Mouse (Mus musculus): ENCODE results near the gene Hspa12b. TPM values are rescaled to one million over a fixed set of nuclear protein-coding genes. Genes with fewer than 3 reads are reported as not detected.
A peak's percentile ranks its signal among the peaks of the same experiment; 100 is the strongest.

Gene Hspa12b
- polyA plus RNA-seq, 1 experiment from 2014 or later = 2.1 TPM

- Histone ChIP-seq H3K36me3 (no peaks in the 10 kb centered on the region), H3K4me3 (replicated peaks) (no peak overlapping the region), H3K4me1 (replicated peaks) (peaks cover 90% of the 10 kb centered on the region), H3K9me3 (replicated peaks) (no peaks in the 10 kb centered on the region), H3K9ac (peak overlapping the region; percentile 82), H3K27ac (peak overlapping the region; percentile 86), H3K27me3 (peaks cover 8% of the 10 kb centered on the region; the same call in 1 of the 2 replicates), H3K4me2 (peak overlapping the region; percentile 92)
- WGBS (ENCODE audit: insufficient replicate concordance) = 37% methylated on average over 5 of the region's 5 CpGs
- ATAC-seq (ENCODE audit: low read depth) (peak; percentile 80), DNase-seq (peak; percentile 70)
Measured at GRCm38 (mm10) chr2:131129836-131130235, 2.8 kb downstream of the Hspa12b start.

- Histone ChIP-seq H3K4me2 (no peak overlapping the region), H3K27me3 (0 out of 2 replicates have a peak, but pooled peaks cover 4% of the 10 kb centered on the region), H3K27ac (peak overlapping the region; percentile 70), H3K4me1 (replicated peaks) (peaks cover 91% of the 10 kb centered on the region), H3K9me3 (replicated peaks) (no peaks in the 10 kb centered on the region), H3K36me3 (no peaks in the 10 kb centered on the region), H3K9ac (no peak overlapping the region), H3K4me3 (replicated peaks) (no peak overlapping the region)
- DNase-seq = no peak
- no peak for ATAC-seq (ENCODE audit: low read depth)
- WGBS (ENCODE audit: insufficient replicate concordance) = 86% methylated on average over 2 of the region's 2 CpGs
Measured at GRCm38 (mm10) chr2:131130849-131131248, 3.8 kb downstream of the Hspa12b start.

- Histone ChIP-seq H3K27me3 (0 out of 2 replicates have a peak, but pooled peaks cover 4% of the 10 kb centered on the region), H3K9me3 (replicated peaks) (no peaks in the 10 kb centered on the region), H3K27ac (peak overlapping the region; percentile 70), H3K4me3 (replicated peaks) (no peak overlapping the region), H3K4me2 (no peak overlapping the region), H3K36me3 (no peaks in the 10 kb centered on the region), H3K4me1 (replicated peaks) (peaks cover 91% of the 10 kb centered on the region), H3K9ac (0 out of 2 replicates have a peak overlapping the region, but pooled peaks have one; percentile 29)
- no peak for DNase-seq
- WGBS (ENCODE audit: insufficient replicate concordance) = 76% methylated on average over 10 of the region's 10 CpGs
- ATAC-seq (ENCODE audit: low read depth) = no peak
Measured at GRCm38 (mm10) chr2:131132111-131132888, 5.2 kb downstream of the Hspa12b start.

- no peak within 1 kb of the TSS for H3K4me2 ChIP-seq
- peak within 1 kb of the TSS; percentile 81 for H3K9ac ChIP-seq
- peak within 1 kb of the TSS; percentile 99 for H3K27ac ChIP-seq
- no peak for ATAC-seq (ENCODE audit: low read depth)
- WGBS (ENCODE audit: insufficient replicate concordance) = 84% methylated on average over 9 of the region's 9 CpGs
- H3K27me3 ChIP-seq = 0 out of 2 replicates have a peak, but pooled peaks cover 3% of the 10 kb centered on the region
- H3K4me1 ChIP-seq (replicated peaks) = peaks cover 91% of the 10 kb centered on the region
- no peaks in the 10 kb centered on the region for H3K36me3 ChIP-seq
- no peaks in the 10 kb centered on the region for H3K9me3 ChIP-seq (replicated peaks)
- H3K4me3 ChIP-seq (replicated peaks) = no peak within 1 kb of the TSS
- no peak for DNase-seq
Measured at GRCm38 (mm10) chr2:131132930-131133547, 6.0 kb downstream of the Hspa12b start, which contains the start of gene Gm11037. TSS of gene Gm11037 (plus strand) at chr2:131133497.

GRCm38 (mm10) chr2:131134381-131134780 is 7.3 kb downstream of the Hspa12b start:
- no peaks in the 10 kb centered on the region for H3K9me3 ChIP-seq (replicated peaks)
- peak overlapping the region; percentile 99 for H3K27ac ChIP-seq
- WGBS (ENCODE audit: insufficient replicate concordance) = 38% methylated on average over 1 of the region's 1 CpGs
- peaks cover 87% of the 10 kb centered on the region for H3K4me1 ChIP-seq (replicated peaks)
- no peak overlapping the region for H3K4me3 ChIP-seq (replicated peaks)
- no peak overlapping the region for H3K4me2 ChIP-seq
- H3K27me3 ChIP-seq = no peaks in the 10 kb centered on the region
- 0 out of 2 replicates have a peak, but pooled peaks cover 7% of the 10 kb centered on the region for H3K36me3 ChIP-seq
- ATAC-seq (ENCODE audit: low read depth) (no peak), DNase-seq (no peak)
- H3K9ac ChIP-seq = peak overlapping the region; percentile 81

- Histone ChIP-seq H3K4me1 (replicated peaks) (peaks cover 87% of the 10 kb centered on the region), H3K27me3 (no peaks in the 10 kb centered on the region), H3K9ac (peak overlapping the region; percentile 81), H3K4me2 (peak overlapping the region; percentile 65), H3K9me3 (replicated peaks) (no peaks in the 10 kb centered on the region), H3K36me3 (0 out of 2 replicates have a peak, but pooled peaks cover 11% of the 10 kb centered on the region), H3K27ac (peak overlapping the region; percentile 99), H3K4me3 (replicated peaks) (peak overlapping the region; percentile 34)
- DNase-seq (no peak), ATAC-seq (ENCODE audit: low read depth) (no peak)
- 72% methylated on average over 8 of the region's 8 CpGs for WGBS (ENCODE audit: insufficient replicate concordance)
Measured at GRCm38 (mm10) chr2:131134826-131135400, 7.8 kb downstream of the Hspa12b start.

- Histone ChIP-seq H3K4me1 (replicated peaks) (peaks cover 88% of the 10 kb centered on the region), H3K9ac (peak overlapping the region; percentile 81), H3K36me3 (0 out of 2 replicates have a peak, but pooled peaks cover 11% of the 10 kb centered on the region), H3K9me3 (replicated peaks) (no peaks in the 10 kb centered on the region), H3K4me3 (replicated peaks) (peak overlapping the region; percentile 34), H3K27ac (peak overlapping the region; percentile 99), H3K27me3 (no peaks in the 10 kb centered on the region), H3K4me2 (peak overlapping the region; percentile 65)
- DNase-seq = peak; percentile 84
- ATAC-seq (ENCODE audit: low read depth) = peak; percentile 100
- WGBS (ENCODE audit: insufficient replicate concordance) = 6% methylated on average over 11 of the region's 11 CpGs
Measured at GRCm38 (mm10) chr2:131135521-131136139, 8.6 kb downstream of the Hspa12b start.

- H3K27me3 ChIP-seq = no peaks in the 10 kb centered on the region
- H3K4me2 ChIP-seq = no peak overlapping the region
- DNase-seq (no peak), ATAC-seq (ENCODE audit: low read depth) (no peak)
- H3K36me3 ChIP-seq = peaks cover 21% of the 10 kb centered on the region
- H3K27ac ChIP-seq = peak overlapping the region; percentile 76
- 73% methylated on average over 4 of the region's 4 CpGs for WGBS (ENCODE audit: insufficient replicate concordance)
- peaks cover 93% of the 10 kb centered on the region for H3K4me1 ChIP-seq (replicated peaks)
- H3K4me3 ChIP-seq (replicated peaks) = no peak overlapping the region
- H3K9me3 ChIP-seq (replicated peaks) = no peaks in the 10 kb centered on the region
- no peak overlapping the region for H3K9ac ChIP-seq
Measured at GRCm38 (mm10) chr2:131138296-131138695, 11.2 kb downstream of the Hspa12b start.

- Histone ChIP-seq H3K27ac (peak overlapping the region; percentile 76), H3K4me1 (replicated peaks) (peaks cover 91% of the 10 kb centered on the region), H3K9me3 (replicated peaks) (no peaks in the 10 kb centered on the region), H3K4me2 (no peak overlapping the region), H3K4me3 (replicated peaks) (no peak overlapping the region), H3K36me3 (peaks cover 26% of the 10 kb centered on the region), H3K9ac (no peak overlapping the region), H3K27me3 (no peaks in the 10 kb centered on the region)
- 92% methylated on average over 7 of the region's 7 CpGs for WGBS (ENCODE audit: insufficient replicate concordance)
- DNase-seq (no peak), ATAC-seq (ENCODE audit: low read depth) (no peak)
Measured at GRCm38 (mm10) chr2:131138760-131139159, 11.7 kb downstream of the Hspa12b start.

GRCm38 (mm10) chr2:131139287-131139686 is 12.2 kb downstream of the Hspa12b start:
- 82% methylated on average over 5 of the region's 5 CpGs for WGBS (ENCODE audit: insufficient replicate concordance)
- Histone ChIP-seq H3K27me3 (no peaks in the 10 kb centered on the region), H3K9ac (no peak overlapping the region), H3K4me2 (no peak overlapping the region), H3K27ac (peak overlapping the region; percentile 76), H3K4me1 (replicated peaks) (peaks cover 86% of the 10 kb centered on the region), H3K9me3 (replicated peaks) (no peaks in the 10 kb centered on the region), H3K36me3 (peaks cover 31% of the 10 kb centered on the region), H3K4me3 (replicated peaks) (no peak overlapping the region)
- DNase-seq (no peak), ATAC-seq (ENCODE audit: low read depth) (no peak)
